Mouse (Mus musculus) kidney, postnatal 0 days (tissue): Measurements from ENCODE around the gene Scrt2. TPM values are rescaled to one million over a fixed set of nuclear protein-coding genes. Genes with fewer than 3 reads are reported as not detected.

Experiments used
- ATAC-seq: fragments of 200-750 bp; cut with Nextera tagmentation; replicated peaks from 2 replicates; pipeline ENCODE4 v1.8.0; 2017; ENCODE audit warnings: low read depth, moderate number of reproducible peaks, moderate TSS enrichment, moderate library complexity; ENCODE audit not compliant: low FRiP score
- DNase-seq: peaks from one replicate; pipeline ENCODE4 v3.0.0-alpha.2; 2016; ENCODE audit warnings: low spot score
- H3K27ac ChIP-seq: fragments of 300-500 bp; sonication (generic); 2 replicates; pipeline ENCODE4 v1.5.1; 2014; ENCODE audit warnings: mild to moderate bottlenecking
- H3K27me3 ChIP-seq: fragments of 300-500 bp; sonication (generic); 2 replicates; pipeline ENCODE4 v1.6.1; 2014; ENCODE audit warnings: low read length, mixed read lengths; ENCODE audit not compliant: insufficient read depth
- H3K36me3 ChIP-seq: fragments of 300-500 bp; sonication (generic); 2 replicates; pipeline ENCODE4 v1.6.1; 2014; ENCODE audit warnings: low read length, mixed read lengths; ENCODE audit not compliant: insufficient read depth
- H3K4me1 ChIP-seq: fragments of 300-500 bp; sonication (generic); replicated peaks from 2 replicates; pipeline ENCODE4 v1.6.1; 2014; ENCODE audit warnings: antibody characterized with exemption, low read length, mixed read lengths; ENCODE audit not compliant: insufficient read depth
- H3K4me2 ChIP-seq: fragments of 300-500 bp; sonication (generic); 2 replicates; pipeline ENCODE4 v1.6.1; 2014; ENCODE audit warnings: mild to moderate bottlenecking, low read length, moderate library complexity, mixed read lengths
- H3K4me3 ChIP-seq: fragments of 300-500 bp; sonication (generic); replicated peaks from 2 replicates; pipeline ENCODE4 v1.5.1; 2014; ENCODE audit warnings: low read depth, low read length
- H3K9ac ChIP-seq: fragments of 300-500 bp; sonication (generic); 2 replicates; pipeline ENCODE4 v1.6.1; 2014; ENCODE audit warnings: low read depth, low read length
- H3K9me3 ChIP-seq: fragments of 300-500 bp; sonication (generic); replicated peaks from 2 replicates; pipeline ENCODE4 v1.6.1; 2016; ENCODE audit warnings: low read length, inconsistent platforms, mixed read lengths
- CTCF ChIP-seq: IDR thresholded peaks from 2 replicates; pipeline ENCODE4 v1.5.1; 2016; ENCODE audit warnings: antibody characterized with exemption, low read depth, mild to moderate bottlenecking, moderate library complexity
- WGBS: fragments of 180-500 bp; shearing (Covaris S2); extraction: QIAGEN DNeasy Blood & Tissue Kit; methylation state at CpG from one replicate; pipeline ENCODE4 v1.1.7; 2014; 5-methylcytosine and 5-hydroxymethylcytosine counted together
- polyA plus RNA-seq: library from polyadenylated mRNA; unstranded; fragments of >200 nt; fragmentation: Nextera tagmentation; extraction: Ambion mirVana; gene quantifications from 2 replicates; pipeline ENCODE4 v1.2.1, GENCODE M21; 2015

Scrt2 gene
- polyA plus RNA-seq, 1 experiment from 2014 or later = not detected

GRCm38 (mm10) chr2:152081641-152082448, 516 bp downstream of the Scrt2 start:
- Histone ChIP-seq H3K36me3 (no peaks in the 10 kb centered on the region), H3K4me2 (peak overlapping the region; percentile 56), H3K4me1 (peaks cover 3% of the 10 kb centered on the region; the same call in 1 of the 2 replicates), H3K9ac (no peak overlapping the region), H3K9me3 (no peaks in the 10 kb centered on the region), H3K27me3 (peaks cover 47% of the 10 kb centered on the region), H3K4me3 (peak overlapping the region; percentile 21; the same call in 1 of the 2 replicates), H3K27ac (no peak overlapping the region)
- 1% methylated on average over 64 of the region's 81 CpGs for WGBS
- ATAC-seq (peak; percentile 90), DNase-seq (peak; percentile 88)
- TF ChIP-seq CTCF = no peak

DNA sequence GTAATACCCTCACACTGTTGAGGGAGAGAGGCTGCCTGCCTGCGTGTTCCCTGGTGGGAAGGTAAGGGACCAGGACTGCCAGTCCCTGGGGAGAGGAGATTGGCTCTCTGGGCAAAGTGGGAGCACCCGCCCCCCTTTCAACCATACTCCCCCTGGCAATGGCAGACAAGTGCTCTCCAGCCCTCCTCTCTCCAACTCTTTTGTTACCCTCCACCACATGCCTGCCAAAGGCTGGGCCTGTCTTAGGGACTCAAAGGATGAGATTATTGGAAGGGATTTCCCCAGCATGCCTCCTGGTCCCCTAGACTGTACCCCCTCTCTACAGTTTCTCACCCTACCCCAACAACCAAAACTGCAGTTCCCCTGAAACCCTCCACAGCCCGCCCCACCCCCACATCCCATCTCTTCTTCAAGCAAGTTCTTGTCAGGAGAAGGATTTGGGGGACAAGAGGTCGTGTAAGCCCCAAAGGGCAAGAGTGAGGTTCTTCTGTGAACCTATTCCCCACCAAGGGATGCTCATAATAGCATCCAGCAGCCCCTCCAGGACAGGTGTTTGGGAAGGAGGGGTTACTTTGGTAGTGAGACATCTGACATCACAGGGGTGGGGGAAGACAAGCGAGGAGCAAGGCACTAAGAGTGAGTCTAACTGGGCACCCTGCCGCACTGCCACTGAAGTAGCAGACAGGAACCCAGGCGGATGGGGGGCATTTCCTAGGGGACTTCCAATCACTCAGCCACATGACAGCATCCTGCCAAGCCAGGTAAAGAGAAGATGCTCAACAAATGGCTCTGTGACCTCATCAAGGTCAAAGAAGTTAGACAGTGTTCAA, 1.3 kb downstream of the Scrt2 start:
- peak overlapping the region; percentile 56; the same call in 1 of the 2 replicates for H3K4me2 ChIP-seq
- H3K4me3 ChIP-seq = no peak overlapping the region
- DNase-seq (no peak), ATAC-seq (0 out of 2 replicates have a peak, but pooled peaks have one; percentile 11)
- no peak overlapping the region for H3K27ac ChIP-seq
- peaks cover 41% of the 10 kb centered on the region for H3K27me3 ChIP-seq
- no peak for TF ChIP-seq CTCF
- no peaks in the 10 kb centered on the region for H3K36me3 ChIP-seq
- WGBS = 21% methylated on average over 7 of the region's 7 CpGs
- H3K4me1 ChIP-seq = peaks cover 3% of the 10 kb centered on the region; the same call in 1 of the 2 replicates
- H3K9me3 ChIP-seq = no peaks in the 10 kb centered on the region
- no peak overlapping the region for H3K9ac ChIP-seq

DNA sequence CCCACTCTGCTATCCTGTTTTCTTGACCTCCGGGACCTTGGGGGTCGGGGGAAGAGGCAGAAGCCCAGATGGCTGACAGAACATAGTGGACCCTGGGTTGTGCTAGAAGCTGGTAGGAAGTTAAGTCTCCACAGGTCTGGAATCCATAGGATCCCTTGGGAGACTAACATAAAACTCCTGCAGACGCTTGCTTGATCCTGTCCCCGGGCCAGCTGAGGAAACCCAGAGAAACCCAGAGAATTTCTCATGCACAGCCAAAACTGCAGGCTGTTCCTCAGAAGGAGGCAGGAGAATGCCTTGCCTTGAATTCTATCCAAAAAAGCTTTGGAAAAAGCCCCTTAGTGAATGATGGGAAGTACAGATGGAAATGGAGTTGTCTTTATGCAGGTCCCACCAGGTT, 2.1 kb downstream of the Scrt2 start:
- Histone ChIP-seq H3K9me3 (no peaks in the 10 kb centered on the region), H3K4me3 (no peak overlapping the region), H3K27ac (no peak overlapping the region), H3K4me2 (no peak overlapping the region), H3K27me3 (peaks cover 41% of the 10 kb centered on the region), H3K9ac (no peak overlapping the region), H3K36me3 (no peaks in the 10 kb centered on the region), H3K4me1 (peaks cover 3% of the 10 kb centered on the region; the same call in 1 of the 2 replicates)
- DNase-seq = no peak
- WGBS = 63% methylated on average over 4 of the region's 4 CpGs
- ATAC-seq = no peak
- no peak for TF ChIP-seq CTCF

GRCm38 (mm10) chr2:152084298-152084697, 3.0 kb downstream of the Scrt2 start:
- no peak overlapping the region for H3K4me3 ChIP-seq
- no peak overlapping the region for H3K4me2 ChIP-seq
- H3K9me3 ChIP-seq = no peaks in the 10 kb centered on the region
- DNase-seq (no peak), ATAC-seq (no peak)
- no peak overlapping the region for H3K9ac ChIP-seq
- no peak for TF ChIP-seq CTCF
- 47% methylated on average over 6 of the region's 6 CpGs for WGBS
- H3K36me3 ChIP-seq = no peaks in the 10 kb centered on the region
- peaks cover 3% of the 10 kb centered on the region; the same call in 1 of the 2 replicates for H3K4me1 ChIP-seq
- H3K27ac ChIP-seq = no peak overlapping the region
- peaks cover 39% of the 10 kb centered on the region for H3K27me3 ChIP-seq

DNA sequence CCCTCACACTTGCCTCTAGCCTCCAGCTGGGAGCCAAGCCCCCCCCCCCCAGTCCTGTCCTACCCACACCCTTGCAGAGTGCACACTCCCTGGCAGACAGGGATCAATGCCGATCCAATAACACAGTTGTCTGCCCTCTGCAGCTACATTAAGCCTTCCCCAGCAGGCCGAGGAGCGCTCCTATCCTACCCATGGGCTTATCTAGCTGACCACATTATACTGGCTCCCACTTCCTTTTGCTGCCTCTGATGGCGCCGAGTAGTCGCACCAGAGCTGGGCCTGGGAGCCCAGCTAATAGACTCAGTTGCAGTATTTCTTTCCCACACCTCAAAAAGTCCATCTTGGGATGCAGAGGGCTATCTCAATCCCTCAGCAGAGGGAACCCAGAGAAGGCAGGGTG, 4.1 kb downstream of the Scrt2 start:
- DNase-seq = no peak
- no peak for ATAC-seq
- no peaks in the 10 kb centered on the region for H3K36me3 ChIP-seq
- H3K9me3 ChIP-seq = no peaks in the 10 kb centered on the region
- H3K4me1 ChIP-seq = peaks cover 3% of the 10 kb centered on the region; the same call in 1 of the 2 replicates
- WGBS = 83% methylated on average over 6 of the region's 6 CpGs
- H3K9ac ChIP-seq = no peak overlapping the region
- no peak for TF ChIP-seq CTCF
- no peak overlapping the region for H3K27ac ChIP-seq
- no peak overlapping the region for H3K4me3 ChIP-seq
- H3K4me2 ChIP-seq = no peak overlapping the region
- peaks cover 37% of the 10 kb centered on the region for H3K27me3 ChIP-seq

DNA sequence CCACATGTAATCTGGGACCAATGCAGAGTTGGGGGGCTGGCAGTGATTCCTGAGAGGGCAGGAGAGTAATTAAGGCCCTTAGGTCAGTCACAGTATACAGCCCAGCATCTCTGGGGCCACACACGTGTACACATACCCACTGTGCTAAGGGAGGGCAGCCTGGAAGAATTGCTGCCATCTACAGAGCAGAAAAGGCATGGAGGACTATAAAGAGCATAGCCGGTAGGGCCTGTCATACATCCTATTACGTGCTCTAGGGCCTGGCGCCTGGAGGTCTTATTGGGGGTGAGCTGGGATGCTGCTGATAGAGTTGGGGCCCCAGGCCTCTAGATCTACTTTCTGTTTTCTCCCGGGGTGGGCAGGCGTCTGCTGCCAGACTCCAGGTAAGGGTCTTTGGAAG, 5.1 kb downstream of the Scrt2 start:
- no peak overlapping the region for H3K9ac ChIP-seq
- ATAC-seq = no peak
- H3K4me3 ChIP-seq = no peak overlapping the region
- WGBS = 73% methylated on average over 6 of the region's 6 CpGs
- H3K27me3 ChIP-seq = peaks cover 39% of the 10 kb centered on the region
- TF ChIP-seq CTCF = no peak
- 0 out of 2 replicates have a peak, but pooled peaks cover 3% of the 10 kb centered on the region for H3K4me1 ChIP-seq
- H3K9me3 ChIP-seq = no peaks in the 10 kb centered on the region
- H3K4me2 ChIP-seq = no peak overlapping the region
- no peak overlapping the region for H3K27ac ChIP-seq
- DNase-seq = no peak
- H3K36me3 ChIP-seq = no peaks in the 10 kb centered on the region
